Mouse (Mus musculus) bone marrow, adult 2 months (tissue): ENCODE measurements around the gene Ppl.

Experiments
- CTCF ChIP-seq: fragments of 200-500 bp; IDR thresholded peaks from 2 replicates; pipeline ENCODE4 v1.5.1; 2011; ENCODE audit warnings: low read length, control low read depth; ENCODE audit not compliant: control insufficient read depth, insufficient read depth
- POLR2A ChIP-seq: fragments of 200-500 bp; IDR thresholded peaks from 2 replicates; pipeline ENCODE4 v1.6.1; 2011; ENCODE audit warnings: low read depth, mild to moderate bottlenecking, control low read depth, low read length, borderline replicate concordance; ENCODE audit not compliant: control insufficient read depth

GRCm38 (mm10) chr16:5093285-5093684 lies 38.9 kb downstream of the Ppl start:
- TF ChIP-seq CTCF (no peak), POLR2A (no peak)
